Mouse (Mus musculus): Measurements from ENCODE around the gene Gng12.
"Not testable (repeated sequence)": the region's sequence is repeated elsewhere in the genome, so short reads cannot be mapped to it uniquely, and the experiment has no call there.

Gene Gng12

GRCm38 (mm10) chr6:66896119-66896920 is at the start of gene Gng12:
Gng12 (plus strand) TSS chr6:66896397.
- DNase-seq = peak; percentile 91

GRCm38 (mm10) chr6:66848936-66849335 is 47.3 kb upstream of the Gng12 start:
- DNase-seq = no peak

GRCm38 (mm10) chr6:66856236-66856635 is 40.0 kb upstream of the Gng12 start:
- DNase-seq = no peak

- DNase-seq = no peak
These were observed 37.8 kb upstream of the Gng12 start for GRCm38 (mm10) chr6:66858356-66858755.

GRCm38 (mm10) chr6:66859391-66859790 is 36.8 kb upstream of the Gng12 start:
- no peak for DNase-seq

GRCm38 (mm10) chr6:66864463-66864862 is 31.7 kb upstream of the Gng12 start:
- no peak for DNase-seq

GRCm38 (mm10) chr6:66866295-66866694 is 29.9 kb upstream of the Gng12 start:
- DNase-seq = no peak

- DNase-seq = not testable (repeated sequence)
These were observed 19.1 kb upstream of the Gng12 start for GRCm38 (mm10) chr6:66877048-66877447.

- DNase-seq = no peak
These were observed 5.6 kb upstream of the Gng12 start for GRCm38 (mm10) chr6:66890349-66891158.

- no peak for DNase-seq
These were observed 2.2 kb upstream of the Gng12 start for GRCm38 (mm10) chr6:66893950-66894349.

- no peak for DNase-seq
These were observed 1.2 kb upstream of the Gng12 start for GRCm38 (mm10) chr6:66894999-66895398.

GRCm38 (mm10) chr6:66896921-66897645 is 886 bp downstream of the Gng12 start:
- peak; percentile 24 for DNase-seq

GRCm38 (mm10) chr6:66897994-66898393 is 1.8 kb downstream of the Gng12 start:
- no peak for DNase-seq

- no peak for DNase-seq
These were observed 5.7 kb downstream of the Gng12 start for GRCm38 (mm10) chr6:66901926-66902325.

GRCm38 (mm10) chr6:66903206-66903605 is 7.0 kb downstream of the Gng12 start:
- no peak for DNase-seq

GRCm38 (mm10) chr6:66903720-66904119 is 7.5 kb downstream of the Gng12 start:
- DNase-seq = no peak

GRCm38 (mm10) chr6:66906244-66906643 is 10.0 kb downstream of the Gng12 start:
- DNase-seq = no peak

GRCm38 (mm10) chr6:66908327-66908973 is 12.3 kb downstream of the Gng12 start:
- DNase-seq = no peak

- DNase-seq = no peak
These were observed 14.6 kb downstream of the Gng12 start for GRCm38 (mm10) chr6:66910493-66911435.

- DNase-seq = no peak
These were observed 17.2 kb downstream of the Gng12 start for GRCm38 (mm10) chr6:66913355-66913754.

- DNase-seq = no peak
These were observed 19.4 kb downstream of the Gng12 start for GRCm38 (mm10) chr6:66915592-66915991.

GRCm38 (mm10) chr6:66917032-66917431 is 20.8 kb downstream of the Gng12 start:
- DNase-seq = no peak
